Mouse (Mus musculus) megakaryocyte-erythroid progenitor cell, adult 5 weeks (primary cell): Measurements from ENCODE around the gene Akt2. TPM values are rescaled to one million over a fixed set of nuclear protein-coding genes. Genes with fewer than 3 reads are reported as not detected.

Experiments
- polyA plus RNA-seq: library from polyadenylated mRNA; stranded (reverse); fragments of >175 nt; gene quantifications from 2 replicates; pipeline ENCODE4 v1.2.3, GENCODE M21; 2012

Akt2 gene
- polyA plus RNA-seq, result 54.4 and 61.2 TPM in 2 replicates

DNA sequence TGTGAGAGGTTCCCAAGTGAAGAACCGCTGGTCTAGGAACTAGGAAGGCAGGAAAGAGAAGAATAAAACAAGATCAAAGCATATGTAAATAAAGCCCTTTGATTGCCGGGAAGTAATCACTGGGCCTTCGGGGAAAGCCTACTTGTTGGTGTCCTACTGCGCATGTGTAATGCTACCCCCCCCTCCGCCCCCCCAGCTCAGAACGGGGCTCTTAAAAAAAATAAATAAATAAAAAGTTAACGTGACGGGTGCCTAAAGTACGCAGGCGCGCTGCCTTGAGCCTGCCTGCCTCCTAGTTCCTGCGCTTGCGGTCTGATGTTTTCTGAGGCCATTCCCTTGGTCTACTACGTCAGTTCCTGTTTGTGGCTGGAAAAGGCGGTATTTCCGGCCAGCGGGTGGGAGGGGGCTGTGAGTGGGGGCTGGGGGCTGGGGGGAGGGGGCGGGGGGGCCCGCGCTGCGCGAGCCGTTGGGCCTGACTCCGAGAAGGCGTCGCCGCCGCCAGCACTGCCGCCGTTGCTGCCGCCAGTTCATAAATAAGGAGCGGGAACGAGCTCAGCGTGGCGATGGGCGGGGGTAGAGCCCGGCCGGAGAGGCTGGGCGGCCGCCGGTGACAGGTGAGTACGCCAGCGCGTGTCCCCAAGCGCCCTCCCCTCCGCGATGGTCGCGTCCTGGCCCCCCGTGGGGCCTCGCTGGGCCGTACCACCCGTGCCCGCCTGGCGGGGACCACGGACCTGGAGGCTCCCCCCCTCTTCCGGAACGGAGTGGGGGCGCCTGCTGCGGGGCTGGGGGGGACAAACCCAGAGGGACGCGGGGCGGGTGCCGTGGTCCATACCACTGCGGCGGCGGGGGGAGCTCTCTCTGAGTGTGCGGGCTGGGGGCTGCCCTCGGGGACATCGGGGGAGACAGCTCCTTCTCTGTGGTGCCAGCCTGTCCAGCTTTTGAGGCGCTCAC lies at the start of gene Akt2:
Akt2 (plus strand) TSS at position 287 of the 951 bp plus-strand sequence.

DNA sequence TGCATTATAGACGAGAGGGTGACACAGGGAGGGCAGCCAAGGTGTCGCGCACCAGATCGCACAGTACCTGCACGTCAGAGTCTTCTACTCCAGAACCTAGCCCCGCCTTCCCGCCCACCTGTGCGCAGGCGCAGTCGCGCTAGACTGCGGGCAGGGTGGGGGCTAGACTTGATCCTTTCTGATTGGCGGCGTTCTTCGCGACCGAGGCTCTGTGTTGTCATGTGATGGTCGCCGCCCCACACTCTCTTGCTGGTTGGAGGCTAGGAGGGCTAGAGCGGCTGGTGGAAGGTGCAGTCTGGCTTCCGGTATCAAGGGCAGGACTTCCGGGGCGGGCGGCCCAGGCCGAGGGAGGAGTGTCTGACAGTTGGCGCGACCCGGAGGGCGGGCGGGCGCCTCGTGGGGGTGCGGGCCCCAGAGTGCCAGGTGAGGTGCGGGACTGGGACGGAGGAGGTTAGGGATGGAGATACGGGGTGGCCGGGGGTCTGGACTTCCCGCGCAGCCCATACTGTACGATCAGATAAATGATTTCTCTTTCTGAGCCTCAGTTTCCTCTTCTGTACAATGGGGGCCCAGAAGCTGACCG lies 38.3 kb upstream of the Akt2 start, which contains the start of the genes Pld3 and 2310022A10Rik:
Pld3 (minus strand) TSS at position 288 of the 583 bp plus-strand sequence.
2310022A10Rik (plus strand) TSS at position 303 of the 583 bp plus-strand sequence.

DNA sequence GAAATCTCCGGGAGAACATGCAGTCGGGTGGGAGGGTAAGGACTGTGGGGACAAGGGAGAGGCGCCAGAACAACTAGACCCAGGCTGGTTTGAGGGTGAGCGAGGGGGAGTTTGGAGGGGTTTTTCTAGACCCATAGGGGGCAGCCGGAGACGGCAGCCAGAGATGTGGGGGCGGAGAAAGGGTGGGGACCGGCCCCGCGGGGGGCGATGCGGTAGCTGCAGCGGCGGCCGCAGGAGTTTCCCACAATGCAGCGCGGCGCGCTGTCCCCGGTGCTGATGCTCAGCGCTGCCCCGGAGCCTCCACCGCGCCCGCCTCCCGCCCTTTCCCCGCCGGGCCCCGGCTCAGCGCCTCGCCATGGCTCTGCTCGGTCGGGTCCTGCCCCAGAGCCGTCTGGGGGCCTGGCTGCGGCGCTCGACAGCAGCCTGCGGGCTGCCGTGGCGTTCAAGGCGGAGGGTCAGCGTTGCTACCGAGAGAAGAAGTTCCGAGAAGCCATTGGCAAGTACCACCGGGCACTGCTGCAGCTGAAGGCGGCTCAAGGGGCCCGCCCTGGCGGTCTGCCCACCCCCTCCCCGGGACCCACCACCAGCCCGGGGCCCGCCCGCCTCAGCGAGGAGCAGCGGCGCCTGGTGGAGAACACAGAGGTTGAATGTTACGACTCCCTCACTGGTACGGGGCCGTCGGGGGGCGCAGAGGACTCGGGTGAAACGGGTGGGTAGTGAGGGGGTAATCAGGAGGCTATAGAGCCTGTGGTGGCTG lies 62.5 kb downstream of the Akt2 start, which contains the start of gene Ttc9b:
Ttc9b (plus strand) TSS at position 235 of the 757 bp plus-strand sequence.

DNA sequence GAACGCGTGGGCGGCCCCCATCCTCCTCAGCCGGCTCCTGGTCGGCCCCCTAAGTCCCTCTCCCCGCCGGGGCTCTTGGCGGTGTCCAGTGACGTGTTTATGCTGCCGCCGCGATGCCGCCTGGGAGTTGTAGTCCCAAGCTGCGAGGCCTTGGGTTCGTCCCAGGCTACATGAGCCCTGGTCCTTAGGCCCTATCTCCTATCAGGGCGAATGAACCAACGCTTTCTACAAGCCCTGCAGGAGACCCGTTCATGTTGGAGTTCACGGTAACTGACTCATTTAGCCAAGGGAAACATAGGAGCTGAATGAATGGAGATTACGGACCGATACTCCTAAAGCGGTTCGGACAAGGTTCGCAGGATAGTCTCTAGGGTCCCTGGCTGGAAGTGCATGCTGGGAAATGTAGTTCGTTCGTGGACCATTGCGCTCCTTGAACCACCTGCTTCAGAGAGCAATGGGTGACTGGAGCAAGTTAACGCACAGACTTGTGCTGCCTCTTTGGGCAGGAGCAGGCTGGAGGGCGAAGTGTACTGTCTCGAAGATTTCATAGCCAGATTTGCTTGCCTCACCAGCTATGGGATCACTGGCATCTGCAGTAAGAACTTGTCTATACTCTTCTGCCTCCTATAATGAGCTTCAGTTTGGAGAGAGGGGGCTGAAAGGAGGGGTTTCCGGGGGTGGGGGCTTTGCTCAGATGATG lies 83.3 kb downstream of the Akt2 start, which contains the start of gene Map3k10:
Map3k10 (minus strand) TSS at position 77 of the 700 bp plus-strand sequence.

DNA sequence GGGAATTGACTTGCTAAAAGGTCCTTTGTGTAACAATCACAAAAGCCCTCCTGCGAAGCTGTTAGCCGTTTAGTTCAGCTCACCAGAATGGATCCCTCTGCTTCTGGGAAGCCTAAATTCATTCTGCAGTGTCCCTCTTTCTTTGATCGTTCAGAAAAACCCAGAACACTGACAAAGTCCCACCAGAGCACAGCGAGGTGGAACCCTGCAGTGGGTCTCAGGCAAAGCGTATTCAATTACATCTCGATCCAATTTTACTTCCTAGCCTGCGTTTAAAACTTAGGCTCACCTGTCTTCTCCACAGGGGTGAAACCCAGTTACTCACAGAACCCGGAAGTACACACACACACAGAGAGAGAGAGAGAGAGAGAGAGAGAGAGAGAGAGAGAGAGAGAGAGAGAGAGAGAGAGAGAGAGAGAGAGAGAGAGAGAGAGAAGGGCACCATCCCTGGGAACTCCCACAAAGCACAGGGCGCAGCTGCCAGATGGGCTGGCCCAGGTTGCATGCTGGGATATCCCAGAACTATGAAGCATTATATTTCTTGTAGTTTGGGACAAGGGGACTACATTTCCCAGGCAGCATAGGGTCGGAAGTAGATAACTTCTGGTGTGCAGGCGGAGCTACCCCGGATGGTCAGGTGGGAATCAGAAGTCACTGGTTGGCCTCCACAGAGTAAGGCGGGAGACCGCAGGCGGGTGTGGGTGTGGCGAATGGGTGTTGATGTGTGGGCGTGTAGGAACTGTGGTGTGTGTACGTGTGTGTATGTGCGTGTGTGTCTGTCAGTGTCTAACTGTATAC lies 97.7 kb downstream of the Akt2 start, which contains the start of gene Zfp607b:
Zfp607b (plus strand) TSS at position 526 of the 798 bp plus-strand sequence.

Other genes starting within 250 kb of the Akt2 start
- gene Shkbp1, start 235.5 kb upstream of the Akt2 start, polyA plus RNA-seq, result 133 and 146 TPM in 2 replicates
- 0.93 and 1.2 TPM in 2 replicates for gene Gm20479, start 234.1 kb upstream of the Akt2 start, polyA plus RNA-seq
- gene Sptbn4, start 143.9 kb upstream of the Akt2 start, polyA plus RNA-seq, result 0.24 and 0.49 TPM in 2 replicates
- 204 and 253 TPM in 2 replicates for gene Blvrb, start 143.6 kb upstream of the Akt2 start, polyA plus RNA-seq
- gene Sertad3, start 117.8 kb upstream of the Akt2 start, polyA plus RNA-seq, result 19.3 and 21.0 TPM in 2 replicates
- 156 and 160 TPM in 2 replicates for gene Sertad1, start 104.6 kb upstream of the Akt2 start, polyA plus RNA-seq
- 3.2 and 5.7 TPM in 2 replicates for gene Prx, start 92.2 kb upstream of the Akt2 start, polyA plus RNA-seq
- 1.2 and 2.5 TPM in 2 replicates for gene Hipk4, start 68.3 kb upstream of the Akt2 start, polyA plus RNA-seq
- gene Pld3, start 38.3 kb upstream of the Akt2 start, polyA plus RNA-seq, result 37.9 and 40.2 TPM in 2 replicates
- gene 2310022A10Rik, start 38.3 kb upstream of the Akt2 start, polyA plus RNA-seq, result 42.8 and 50.3 TPM in 2 replicates
- not detected in 2 replicates for gene Ttc9b, start 62.4 kb downstream of the Akt2 start, polyA plus RNA-seq
- gene Map3k10, start 83.0 kb downstream of the Akt2 start, polyA plus RNA-seq, result 25.2 and 27.5 TPM in 2 replicates
- gene Zfp607b, start 97.8 kb downstream of the Akt2 start, polyA plus RNA-seq, result 0.04 and 0.09 TPM in 2 replicates
- 0.15 and 0.30 TPM in 2 replicates for gene Zfp60, start 139.8 kb downstream of the Akt2 start, polyA plus RNA-seq
- gene Zfp626, start 215.6 kb downstream of the Akt2 start, polyA plus RNA-seq, result 0.14 and 0.76 TPM in 2 replicates
- gene Zfp59, start 247.1 kb downstream of the Akt2 start, polyA plus RNA-seq, result 0.15 and 0.39 TPM in 2 replicates